Mouse (Mus musculus) kidney, postnatal 36 days (tissue): ENCODE measurements around the gene Myo9b.

Experiments
- DNase-seq, 2 experiments: peaks; one replicate each; pipeline ENCODE4 v3.0.0; 2021 to 2022; ENCODE audit warnings: mixed read lengths in 2 of 2

The Myo9b gene

DNA sequence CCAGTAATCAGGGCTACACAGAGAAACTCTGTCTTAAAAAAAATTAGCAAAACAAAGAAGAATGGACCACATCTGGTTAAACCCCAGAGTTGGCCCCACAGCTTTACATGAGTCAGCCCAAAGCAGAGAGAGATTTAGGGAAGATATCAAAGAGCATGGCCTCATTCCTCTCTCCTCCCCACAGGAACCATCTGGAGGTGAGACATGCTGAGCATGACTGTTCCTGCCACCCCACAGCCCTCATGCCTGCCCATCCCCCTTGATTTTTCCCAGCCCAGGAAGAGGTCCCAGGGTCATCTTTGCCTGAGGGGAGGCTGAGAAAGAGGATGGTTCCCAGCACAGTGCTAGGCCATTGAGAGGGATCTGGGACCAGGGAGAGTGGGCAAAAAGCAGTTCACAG, 95.9 kb downstream of the Myo9b start:
- DNase-seq = no peak

DNA sequence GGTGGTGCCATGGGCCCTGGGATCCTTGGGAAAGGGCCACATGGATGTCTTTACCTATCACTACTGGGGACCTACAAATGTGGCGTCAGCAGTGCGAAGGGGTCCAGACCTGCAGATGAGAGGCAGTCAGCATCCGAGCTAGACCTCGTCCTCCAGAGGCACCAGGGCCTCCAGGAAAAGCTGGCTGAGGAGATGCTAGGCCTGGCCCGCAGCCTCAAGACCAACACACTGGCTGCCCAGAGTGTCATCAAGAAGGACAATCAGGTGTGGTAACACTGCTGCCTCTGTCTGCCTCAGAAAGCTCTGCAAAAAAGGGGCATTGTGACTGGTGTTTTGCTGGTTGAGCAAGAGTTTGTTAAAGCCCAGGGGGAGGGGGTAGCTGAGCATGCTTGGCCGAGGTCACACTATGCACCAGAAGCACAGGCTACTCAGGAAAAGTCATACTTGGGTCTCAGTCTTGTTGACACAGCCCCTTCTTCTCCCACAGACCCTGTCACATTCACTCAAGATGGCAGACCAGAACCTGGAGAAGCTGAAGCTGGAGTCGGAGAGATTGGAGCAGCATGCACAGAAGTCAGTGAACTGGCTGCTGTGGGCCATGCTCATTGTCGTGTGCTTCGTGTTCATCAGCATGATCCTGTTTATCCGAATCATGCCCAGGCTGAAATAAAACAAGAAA, 96.7 kb downstream of the Myo9b start:
- no peak for DNase-seq

DNA sequence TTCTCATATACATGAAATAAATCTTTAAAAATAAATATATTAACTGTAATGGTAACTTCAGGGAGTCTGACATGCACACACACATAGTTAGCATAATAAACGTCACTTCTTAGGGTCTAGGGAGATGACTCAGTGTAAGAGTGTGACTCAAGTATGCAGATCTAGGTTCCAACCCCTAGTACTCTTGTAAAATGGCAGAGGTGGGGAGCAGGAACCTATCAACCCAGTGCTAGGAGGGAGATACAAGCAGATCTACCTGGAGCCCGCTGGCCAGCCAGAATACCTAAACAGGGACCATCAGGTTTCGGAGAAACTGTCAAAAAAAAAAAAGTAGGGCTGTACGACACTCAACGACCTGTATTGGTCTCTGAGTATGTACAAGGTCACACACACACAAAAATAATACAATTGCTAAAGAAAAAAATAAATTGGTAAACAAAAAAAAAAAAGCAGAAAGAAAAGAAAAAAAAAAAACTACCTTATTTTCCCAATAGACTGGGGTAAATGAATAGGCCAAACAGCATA, 98.3 kb downstream of the Myo9b start:
- no peak for DNase-seq

DNA sequence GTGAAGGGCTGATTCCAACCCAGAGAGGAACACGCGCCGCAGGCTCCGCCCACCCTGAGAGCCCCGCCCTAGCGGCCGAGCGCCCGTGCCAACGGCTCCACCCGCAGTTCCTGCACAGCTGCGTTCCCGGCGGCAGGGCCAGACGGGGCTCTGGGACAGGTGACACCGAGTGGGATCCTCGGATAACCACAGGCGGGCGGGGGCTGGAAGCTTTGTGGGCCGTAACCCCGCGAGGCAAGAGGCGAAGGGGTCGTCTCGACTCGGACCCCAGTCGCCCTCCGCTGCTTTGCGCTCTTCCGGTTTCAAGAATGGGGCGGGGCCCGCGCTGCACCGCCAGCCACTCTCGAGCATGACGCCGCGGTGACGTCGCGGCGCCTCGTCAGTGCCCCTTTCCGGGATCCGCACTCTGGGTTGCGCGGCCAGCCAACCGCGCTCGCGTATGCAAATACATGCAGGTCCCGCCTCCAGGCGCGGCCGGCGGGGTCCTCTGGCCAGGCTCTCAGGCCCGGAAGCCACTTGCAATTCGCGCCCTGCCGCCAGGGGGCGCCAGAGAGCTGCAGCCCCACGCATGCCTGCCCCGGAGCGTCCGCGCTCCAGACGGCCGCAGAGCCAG, 98.8 kb downstream of the Myo9b start, which contains the start of gene Ocel1:
Gene Ocel1, plus strand, starts transcription at position 63 of the 613 bp plus-strand sequence.
- peak; percentile 98 to 99 for DNase-seq

DNA sequence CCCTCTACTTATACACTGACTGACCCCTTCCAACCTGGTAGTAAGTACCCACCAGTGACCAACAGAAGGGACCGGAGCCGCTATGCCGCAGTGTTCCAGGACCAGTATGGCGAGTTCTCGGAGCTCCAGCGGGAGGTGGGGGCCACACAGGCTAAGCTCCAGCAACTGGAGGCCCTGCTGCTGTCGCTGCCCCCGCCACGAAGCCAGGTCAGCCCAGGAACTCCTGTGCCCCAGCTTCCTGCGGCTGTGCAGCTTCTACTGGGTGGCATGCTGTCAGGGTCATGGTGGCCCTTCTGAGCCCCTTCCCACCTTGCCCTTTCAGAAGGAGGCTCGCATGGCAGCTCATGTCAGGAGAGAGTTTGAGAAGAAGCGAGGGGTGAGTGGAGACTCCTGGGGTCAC, 99.9 kb downstream of the Myo9b start:
- DNase-seq = peak in 1 of 2 experiments; percentile 22

DNA sequence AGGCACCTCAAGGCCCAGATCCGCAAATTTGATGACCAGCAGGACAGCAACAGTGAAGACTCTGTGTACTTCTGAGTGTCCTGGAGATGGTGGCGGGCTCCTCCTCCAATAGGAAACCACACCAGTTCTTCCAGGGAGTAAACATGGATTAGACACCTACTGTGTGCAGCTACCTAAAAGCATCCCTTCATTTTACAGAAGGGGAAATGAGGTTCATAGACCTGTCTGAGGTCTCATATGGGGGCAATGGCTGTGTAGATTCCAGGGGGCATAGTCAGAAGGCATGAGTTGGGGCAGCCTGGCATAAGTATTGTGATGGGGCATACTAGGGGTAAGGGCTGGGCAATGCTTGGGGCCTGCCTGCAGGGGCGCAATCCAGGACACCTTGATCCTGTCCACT, 100.5 kb downstream of the Myo9b start:
- DNase-seq = no peak

- peak; percentile 57 to 79 for DNase-seq
These were observed 102.2 kb downstream of the Myo9b start for GRCm38 (mm10) chr8:71374616-71375206.

DNA sequence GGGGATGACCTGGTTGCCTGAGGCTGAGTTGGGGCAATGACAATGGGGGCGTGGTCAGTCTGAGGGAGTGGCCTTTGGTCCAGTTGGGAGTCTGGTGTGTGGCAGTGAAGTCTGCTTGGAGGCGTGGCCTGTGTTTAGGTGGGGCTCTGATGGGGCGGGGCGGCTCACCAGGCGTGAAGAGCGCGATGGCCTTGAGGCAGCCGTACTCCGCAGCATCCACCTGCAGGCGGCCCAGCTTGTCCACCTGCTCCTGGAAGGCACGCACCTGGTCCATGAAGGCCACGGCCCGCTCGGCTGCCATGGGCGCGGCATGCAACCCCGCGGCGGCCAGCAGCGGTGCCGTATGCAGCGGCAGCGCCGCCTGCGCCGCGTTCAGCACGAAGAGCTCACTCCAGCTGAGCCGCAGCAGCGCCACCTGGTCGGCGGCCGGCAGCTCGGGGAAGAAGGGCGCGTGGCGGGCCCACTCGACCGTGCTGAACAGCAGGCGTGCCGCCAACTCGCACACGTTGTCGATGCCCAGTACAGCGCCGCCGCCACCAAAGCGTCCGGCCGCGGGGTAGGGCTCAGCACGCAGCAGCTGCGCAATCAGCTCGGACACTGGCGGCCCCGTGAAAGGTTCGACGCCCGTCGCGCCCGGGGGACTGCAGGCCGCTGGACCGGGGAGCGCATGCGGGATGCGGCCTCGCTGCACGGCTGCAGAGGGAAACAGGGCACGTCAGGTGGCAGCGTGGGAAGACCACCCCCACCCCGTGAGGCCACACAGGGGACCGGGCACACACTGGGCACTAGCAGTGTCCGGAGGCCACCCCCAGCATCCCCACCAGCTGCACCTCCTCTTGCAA, 103.3 kb downstream of the Myo9b start:
- DNase-seq = peak; percentile 94 to 95

- DNase-seq = peak in 1 of 2 experiments; percentile 68
These were observed 104.0 kb downstream of the Myo9b start for GRCm38 (mm10) chr8:71376423-71377030.

DNA sequence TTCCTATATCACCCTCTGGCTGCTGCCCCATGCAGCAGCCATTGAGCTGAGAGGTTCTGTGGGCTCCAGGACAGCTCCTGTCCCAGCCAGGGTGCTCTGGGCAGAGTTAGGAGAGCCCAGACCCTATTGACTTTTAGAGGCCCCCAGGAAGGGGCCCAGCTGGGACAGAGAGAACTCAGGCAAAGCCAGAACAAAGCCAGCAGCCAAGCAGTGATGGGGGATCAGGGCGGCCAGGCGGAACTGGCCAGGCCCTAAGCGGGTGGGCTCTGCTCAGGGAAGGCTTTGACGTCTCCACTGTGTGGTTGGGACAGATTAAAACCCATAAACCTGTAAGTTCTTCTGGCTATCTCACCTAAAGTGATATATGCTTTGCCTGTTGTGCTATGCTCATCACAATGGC, 106.5 kb downstream of the Myo9b start:
- no peak for DNase-seq

DNA sequence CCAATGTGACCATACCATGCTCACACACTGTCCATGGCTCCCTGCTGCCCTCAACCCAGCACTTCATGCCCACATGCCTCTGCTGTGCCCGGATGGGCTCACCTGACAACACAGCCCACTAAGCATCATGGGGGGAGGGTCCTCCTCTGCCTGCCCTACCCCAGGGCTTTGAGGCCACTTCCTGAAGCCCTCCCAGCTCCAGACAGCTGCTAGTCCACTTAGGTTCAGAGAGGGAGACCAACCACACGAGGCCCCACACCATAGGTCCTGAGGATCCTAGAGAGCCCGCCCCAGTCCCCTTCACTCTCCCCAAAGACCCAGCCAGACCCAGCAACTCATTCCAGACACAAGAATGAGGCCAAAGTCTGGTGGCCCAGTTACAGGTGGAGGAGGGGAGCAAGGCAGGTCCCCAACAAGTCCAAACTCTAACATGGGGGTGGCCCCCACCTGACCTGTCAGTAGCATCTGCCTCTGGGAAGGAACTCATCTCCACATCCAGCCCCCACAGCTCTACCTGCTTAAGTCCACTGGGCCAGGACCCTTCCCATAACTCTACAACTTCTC, 107.1 kb downstream of the Myo9b start:
- DNase-seq = peak; percentile 65 to 76

DNA sequence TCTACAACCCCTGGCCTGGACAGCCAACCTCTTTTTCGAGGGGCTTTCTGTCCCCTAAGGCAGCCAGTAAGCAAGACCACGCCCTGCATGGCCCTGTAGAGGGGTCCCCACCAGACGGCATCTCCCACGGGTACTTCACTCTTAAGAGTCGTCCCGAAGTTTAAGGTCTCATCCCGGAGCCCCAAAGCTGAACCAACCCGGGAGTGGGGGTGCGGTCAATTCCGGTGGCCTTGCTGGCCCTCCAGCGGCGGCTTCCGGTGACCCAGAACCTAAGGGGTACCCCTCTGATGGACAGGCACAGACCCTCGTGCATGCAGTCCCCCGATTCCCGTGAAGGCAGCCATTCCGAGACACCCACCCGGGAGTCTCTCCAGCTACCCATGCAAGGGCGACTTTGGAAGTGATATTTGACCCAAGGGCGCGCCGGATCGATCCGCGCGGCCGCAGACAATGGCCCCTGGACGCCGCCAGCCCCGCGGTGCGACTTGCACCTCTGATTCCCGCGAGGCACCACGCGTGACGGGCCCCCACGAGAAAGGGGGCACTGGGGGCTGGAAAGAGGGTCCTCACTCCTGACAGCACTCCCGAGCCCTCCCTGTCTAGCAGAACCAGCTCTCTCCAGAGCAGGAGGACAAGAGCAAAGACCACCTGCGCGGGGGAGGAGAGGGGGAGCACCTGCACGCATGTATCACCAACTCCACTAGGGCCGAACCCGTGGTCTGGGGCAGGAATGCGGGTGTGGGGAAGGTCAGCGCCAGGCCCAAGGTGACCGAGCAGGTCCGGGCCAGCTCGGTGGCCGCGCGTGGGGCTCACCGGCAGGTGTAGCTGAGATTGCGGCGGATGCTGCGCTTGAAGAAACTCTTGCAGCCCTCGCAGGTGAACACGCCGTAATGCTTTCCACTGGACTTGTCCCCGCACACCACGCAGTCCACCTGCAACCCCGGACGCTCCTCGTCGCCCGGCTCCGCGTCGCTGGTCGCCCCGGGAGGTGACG, 108.0 kb downstream of the Myo9b start:
- DNase-seq = peak in 1 of 2 experiments; percentile 66

- peak; percentile 67 to 86 for DNase-seq
These were observed 109.0 kb downstream of the Myo9b start, which contains the start of gene Nr2f6 for GRCm38 (mm10) chr8:71381421-71381970. Nr2f6 (minus strand) TSS chr8:71381960.

DNA sequence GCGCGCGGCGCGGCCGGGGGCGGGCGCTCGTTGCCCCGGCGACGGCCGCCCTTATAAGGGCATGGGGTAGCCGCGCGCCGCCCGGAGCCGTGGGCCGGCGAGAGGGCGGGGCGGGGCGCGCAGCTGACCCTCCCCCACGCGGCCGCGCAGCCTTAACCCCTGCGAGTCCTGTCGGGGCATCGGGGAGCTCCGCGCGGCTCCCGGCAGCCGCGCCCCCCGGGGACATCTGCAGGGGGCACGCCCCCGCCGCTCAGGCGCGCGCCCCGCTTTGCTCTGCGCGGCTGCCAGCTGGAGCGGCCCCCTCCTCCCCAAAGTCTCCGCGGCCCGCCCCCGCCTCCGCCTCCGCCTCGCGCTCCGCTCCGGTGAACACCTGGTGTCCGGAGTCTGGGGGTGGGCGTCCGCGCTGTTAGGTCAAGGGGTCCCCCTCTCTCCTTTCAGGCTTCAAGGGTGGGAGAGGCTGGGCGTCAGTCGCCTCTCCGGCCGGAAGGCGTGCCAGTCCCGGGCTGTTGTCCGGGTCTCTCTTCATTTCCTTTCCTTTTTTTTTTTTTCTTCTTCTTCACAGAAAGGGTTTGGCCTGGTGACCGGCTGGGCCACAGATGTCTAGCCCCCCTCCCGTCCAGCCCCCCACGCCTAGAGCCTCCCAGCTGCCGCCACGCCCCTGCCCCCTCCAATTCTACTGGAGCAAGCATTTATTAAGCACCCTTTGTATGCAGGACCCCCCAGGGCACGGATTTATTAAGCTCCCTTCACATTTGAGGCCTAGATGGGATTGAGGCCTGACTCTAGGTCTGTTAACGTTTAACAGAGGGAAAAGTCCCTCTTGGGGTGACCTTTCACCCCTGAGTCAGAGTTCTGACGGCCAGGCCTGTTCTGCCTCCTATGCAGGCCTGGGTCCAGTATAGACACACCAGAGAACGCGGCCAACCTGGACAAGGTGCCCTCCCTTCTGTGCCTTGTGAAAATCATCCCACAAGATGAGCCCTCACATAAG, 109.8 kb downstream of the Myo9b start:
- DNase-seq = peak; percentile 92 to 94

GRCm38 (mm10) chr8:71383396-71383795, 110.9 kb downstream of the Myo9b start:
- DNase-seq = peak in 1 of 2 experiments; percentile 61

DNA sequence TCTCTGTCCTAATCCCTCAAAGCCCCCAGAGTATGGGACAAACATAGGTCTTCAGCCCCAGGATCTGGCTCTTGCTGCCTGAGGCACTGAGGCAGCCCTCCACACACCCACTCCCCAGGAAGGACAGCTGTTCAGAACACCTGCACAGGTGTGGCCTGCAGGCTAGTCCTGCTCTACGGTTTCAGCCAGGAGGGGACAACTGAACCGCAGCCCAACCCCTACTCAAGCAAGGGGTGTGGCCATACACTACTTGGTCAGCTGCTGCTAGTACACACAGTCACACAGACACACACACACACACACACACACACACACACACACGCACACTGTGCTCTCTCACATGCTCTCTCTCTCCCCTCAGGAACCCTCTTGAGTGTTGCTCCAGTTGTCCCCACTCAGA, 111.3 kb downstream of the Myo9b start:
- DNase-seq = no peak

DNA sequence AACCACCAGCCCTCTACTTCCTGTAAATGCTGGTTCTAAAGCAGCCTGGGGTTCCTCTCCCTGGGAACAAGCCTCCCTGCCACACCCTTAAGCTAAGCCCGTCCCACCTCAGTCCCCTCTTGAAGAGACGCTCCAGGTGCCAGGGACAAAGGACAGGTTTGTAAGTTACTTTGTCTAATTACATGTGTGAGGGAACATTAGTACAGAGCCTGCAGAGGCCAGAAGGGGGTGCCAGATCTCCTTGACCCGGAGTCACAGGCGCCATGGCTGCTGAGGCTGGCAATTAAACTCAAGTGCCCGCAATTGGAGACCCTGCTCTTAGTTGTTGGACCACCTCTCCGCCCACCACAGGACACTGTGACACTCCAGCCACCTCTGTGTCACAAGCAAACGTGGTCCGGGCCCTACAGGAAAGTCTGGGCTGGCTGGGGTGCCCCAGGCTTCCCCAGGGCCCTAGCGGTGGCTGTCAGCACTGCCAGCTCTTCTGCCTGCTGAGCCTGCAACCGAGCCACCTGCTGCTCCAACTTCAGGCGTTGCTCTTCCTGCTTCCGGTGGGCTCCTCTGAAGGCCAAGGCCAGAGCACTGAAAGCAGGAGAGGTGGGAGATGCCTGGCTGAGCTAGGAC, 112.8 kb downstream of the Myo9b start:
- DNase-seq = peak in 1 of 2 experiments; percentile 61

DNA sequence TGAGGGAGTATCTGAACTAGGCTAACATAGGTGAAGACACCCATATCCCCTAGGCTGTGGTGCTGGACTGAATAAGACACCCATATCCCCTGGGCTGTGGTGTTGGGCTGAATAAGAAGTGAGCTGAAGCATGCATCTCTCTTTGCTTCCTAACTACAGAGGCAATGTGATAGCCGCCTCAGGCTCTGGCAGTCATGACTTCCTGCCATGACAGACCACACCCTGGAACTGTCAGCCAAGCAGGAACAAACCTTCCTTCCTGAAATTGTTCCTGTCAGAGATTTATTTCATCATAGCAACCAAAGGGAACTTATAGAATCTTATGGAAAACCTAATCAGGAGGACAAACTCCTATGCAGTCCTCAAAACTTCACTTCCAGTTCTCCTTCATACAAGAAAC, 115.8 kb downstream of the Myo9b start:
- DNase-seq = no peak

DNA sequence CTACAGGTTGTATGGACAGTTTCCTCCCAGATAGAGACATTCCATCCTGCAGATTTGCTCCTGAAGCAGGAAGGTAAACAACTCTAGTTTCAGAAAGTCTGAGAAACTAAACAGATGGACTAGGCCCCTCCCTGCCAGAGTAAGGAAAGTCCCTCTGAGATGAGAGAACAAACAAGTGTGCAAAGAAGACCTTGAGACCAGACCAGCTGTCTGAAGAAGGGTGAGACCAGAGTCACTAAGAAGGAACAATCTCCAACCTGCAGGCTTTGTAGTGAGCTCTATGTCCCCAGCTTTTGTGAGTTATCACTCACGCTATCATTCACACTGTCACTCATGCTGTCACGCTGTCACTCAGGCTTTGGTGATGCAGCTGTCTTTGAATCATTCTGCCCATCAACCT, 119.2 kb downstream of the Myo9b start:
- no peak for DNase-seq
